Mouse (Mus musculus) right cerebral cortex, adult 18-20 months (tissue): Measurements from ENCODE around the gene Ugt1a9.
"Not testable (repeated sequence)": the region's sequence is repeated elsewhere in the genome, so short reads cannot be mapped to it uniquely, and the experiment has no call there.

Source experiments
- DNase-seq: peaks from one replicate; pipeline ENCODE4 v3.0.0; 2022; ENCODE audit warnings: mixed read lengths

The Ugt1a9 gene

GRCm38 (mm10) chr1:88192136-88192535, 121.5 kb downstream of the Ugt1a9 start:
- no peak for DNase-seq

- DNase-seq, result no peak
Observed at GRCm38 (mm10) chr1:88195687-88196086, 125.1 kb downstream of the Ugt1a9 start.

GRCm38 (mm10) chr1:88197443-88197842, 126.8 kb downstream of the Ugt1a9 start:
- no peak for DNase-seq

- DNase-seq, result no peak
Observed at GRCm38 (mm10) chr1:88199996-88200395, 129.4 kb downstream of the Ugt1a9 start.

GRCm38 (mm10) chr1:88200456-88200855, 129.9 kb downstream of the Ugt1a9 start, which contains the start of gene Ugt1a2:
TSS of gene Ugt1a2 (plus strand) at chr1:88200601.
- no peak for DNase-seq

- peak; percentile 90 for DNase-seq
Observed at GRCm38 (mm10) chr1:88205294-88205922, 134.8 kb downstream of the Ugt1a9 start, which contains the start of gene Dnajb3. TSS of gene Dnajb3 (minus strand) at chr1:88205782.

- DNase-seq, result no peak
Observed at GRCm38 (mm10) chr1:88206843-88207479, 136.4 kb downstream of the Ugt1a9 start.

GRCm38 (mm10) chr1:88211812-88212211, 141.2 kb downstream of the Ugt1a9 start, which contains the start of gene Ugt1a1:
TSS of gene Ugt1a1 (plus strand) at chr1:88211959.
- no peak for DNase-seq

- DNase-seq, result no peak
Observed at GRCm38 (mm10) chr1:88212341-88213045, 141.9 kb downstream of the Ugt1a9 start.

- DNase-seq, result no peak
Observed at GRCm38 (mm10) chr1:88213061-88213460, 142.5 kb downstream of the Ugt1a9 start.

- DNase-seq, result no peak
Observed at GRCm38 (mm10) chr1:88213766-88214461, 143.3 kb downstream of the Ugt1a9 start.

- DNase-seq, result no peak
Observed at GRCm38 (mm10) chr1:88214462-88214952, 143.9 kb downstream of the Ugt1a9 start.

GRCm38 (mm10) chr1:88215466-88216380, 145.1 kb downstream of the Ugt1a9 start:
- no peak for DNase-seq

GRCm38 (mm10) chr1:88216551-88216950, 146.0 kb downstream of the Ugt1a9 start:
- no peak for DNase-seq

GRCm38 (mm10) chr1:88217144-88217543, 146.5 kb downstream of the Ugt1a9 start:
- no peak for DNase-seq

- no peak for DNase-seq
Observed at GRCm38 (mm10) chr1:88217576-88217975, 147.0 kb downstream of the Ugt1a9 start.

GRCm38 (mm10) chr1:88218051-88218450, 147.5 kb downstream of the Ugt1a9 start:
- DNase-seq, result no peak

- no peak for DNase-seq
Observed at GRCm38 (mm10) chr1:88218591-88218990, 148.0 kb downstream of the Ugt1a9 start.

GRCm38 (mm10) chr1:88219054-88219453, 148.5 kb downstream of the Ugt1a9 start:
- DNase-seq, result no peak

- no peak for DNase-seq
Observed at GRCm38 (mm10) chr1:88220336-88220735, 149.7 kb downstream of the Ugt1a9 start.

GRCm38 (mm10) chr1:88222216-88222615, 151.6 kb downstream of the Ugt1a9 start:
- DNase-seq, result no peak

- DNase-seq, result not testable (repeated sequence)
Observed at GRCm38 (mm10) chr1:88223011-88223515, 152.5 kb downstream of the Ugt1a9 start.
